Mouse (Mus musculus) MEL (cell line): ENCODE measurements around the gene Muc5ac.

Source experiments
- CHD2 ChIP-seq: IDR thresholded peaks from 2 replicates; pipeline ENCODE4 v1.6.1; 2011; ENCODE audit warnings: low read length, improper control_type of control experiment
- CTCF ChIP-seq, 3 experiments: IDR thresholded peaks in 2 of 3; conservative IDR thresholded peaks in 1 of 3; 2 replicates each; pipeline ENCODE4 v1.5.1; 2011 to 2012; ENCODE audit warnings: low read length in 3 of 3, low read depth in 2 of 3, mild to moderate bottlenecking in 2 of 3, improper control_type of control experiment in 1 of 3, inconsistent platforms in 1 of 3, mixed read lengths in 1 of 3, moderate library complexity in 1 of 3; ENCODE audit not compliant: control insufficient read depth in 1 of 3, insufficient read depth in 1 of 3, poor library complexity in 1 of 3, severe bottlenecking in 1 of 3
- EP300 ChIP-seq, 2 experiments: IDR thresholded peaks; 2 replicates each; pipeline ENCODE4 v1.6.1; 2011; ENCODE audit warnings: improper control_type of control experiment in 2 of 2, low read length in 2 of 2, low read depth in 1 of 2, mild to moderate bottlenecking in 1 of 2
- GATA1 ChIP-seq: IDR thresholded peaks from 2 replicates; pipeline ENCODE4 v1.6.1; 2011; ENCODE audit warnings: low read depth, low read length, improper control_type of control experiment
- MAX ChIP-seq: IDR thresholded peaks from 2 replicates; pipeline ENCODE4 v1.6.1; 2011; ENCODE audit warnings: low read length, improper control_type of control experiment
- POLR2AphosphoS2 ChIP-seq: IDR thresholded peaks from 2 replicates; pipeline ENCODE4 v1.6.1; 2011; ENCODE audit warnings: low read length, improper control_type of control experiment
- POLR2AphosphoS5 ChIP-seq: IDR thresholded peaks from 2 replicates; pipeline ENCODE4 v1.6.1; 2012; ENCODE audit warnings: low read depth, borderline replicate concordance, mild to moderate bottlenecking, inconsistent platforms, low read length, moderate library complexity, mixed read lengths
- TBP ChIP-seq: IDR thresholded peaks from 2 replicates; pipeline ENCODE4 v1.8.0; 2011; ENCODE audit warnings: low read depth, low read length, improper control_type of control experiment
- ZC3H11A ChIP-seq: IDR thresholded peaks from 2 replicates; pipeline ENCODE4 v1.6.1; 2012; ENCODE audit warnings: low read depth, mild to moderate bottlenecking, inconsistent platforms, low read length, improper control_type of control experiment

DNA sequence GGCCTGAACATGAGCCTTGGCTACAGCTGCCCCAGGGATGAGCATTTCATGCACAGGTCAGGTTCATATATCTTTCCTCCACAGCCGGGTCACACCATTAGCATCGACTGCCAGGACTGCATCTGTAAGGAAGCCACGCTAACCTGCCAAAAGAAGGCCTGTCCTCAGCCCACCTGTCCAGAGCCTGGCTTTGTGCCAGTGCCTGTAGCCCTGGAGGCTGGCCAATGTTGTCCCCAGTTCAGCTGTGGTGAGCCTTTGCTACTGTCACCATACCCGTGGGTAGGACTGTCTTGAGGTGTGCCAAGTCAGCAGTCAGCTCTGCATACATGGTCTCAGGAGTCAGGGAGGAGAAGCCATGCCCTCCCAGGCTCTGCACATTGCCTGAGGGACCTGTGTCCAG is 26.6 kb downstream of the Muc5ac start:
- TF ChIP-seq POLR2AphosphoS5 (no peak), CTCF (IDR thresholded peaks at IDR 0.05 in 2 of 3, conservative IDR thresholded peaks at IDR 0.05 in 1 of 3; ENCODE audit: control insufficient read depth in 1 of 3, insufficient read depth in 1 of 3, low read depth in 2 of 3, low read length in 3 of 3, poor library complexity in 1 of 3, severe bottlenecking in 1 of 3) (no peak), ZC3H11A (no peak), MAX (no peak), CHD2 (no peak), TBP (no peak), GATA1 (no peak), POLR2AphosphoS2 (no peak), EP300 (IDR thresholded peaks at IDR 0.05; ENCODE audit: low read depth in 1 of 2, low read length in 2 of 2) (no peak)
